Mouse (Mus musculus): ENCODE measurements around the gene Psmb3. TPM values are rescaled to one million over a fixed set of nuclear protein-coding genes. Genes with fewer than 3 reads are reported as not detected.

The Psmb3 gene
- total and polyA plus RNA-seq, 2 experiments from 2014 or later: 486 to 495 TPM

- peaks cover 30% of the 10 kb centered on the region for H3K36me3 ChIP-seq (replicated peaks; ENCODE audit: control insufficient read depth, insufficient read depth, low read length)
- DNase-seq (ENCODE audit: low spot score): peak; percentile 31
- peak within 1 kb of the TSS; percentile 95 for H3K4me3 ChIP-seq (ENCODE audit: low read depth, low read length)
- WGBS: under 1% methylated on average over 49 of the region's 63 CpGs
- no peaks in the 10 kb centered on the region for H3K9me3 ChIP-seq (replicated peaks; ENCODE audit: control insufficient read depth, low read length)
- peak within 1 kb of the TSS; percentile 79 for H3K9ac ChIP-seq (replicated peaks; ENCODE audit: low read depth, low read length)
- peak within 1 kb of the TSS; percentile 99 for H3K4me2 ChIP-seq (ENCODE audit: low read depth, low read length)
- no peak for TF ChIP-seq EP300 (IDR thresholded peaks at IDR 0.05; ENCODE audit: low read depth)
- no peak for TF ChIP-seq CTCF (IDR thresholded peaks at IDR 0.05; ENCODE audit: low read depth)
- ATAC-seq (ENCODE audit: insufficient read depth, low read depth): peak; percentile 39
- peaks cover 11% of the 10 kb centered on the region for H3K4me1 ChIP-seq (ENCODE audit: control insufficient read depth, insufficient read depth)
- no peaks in the 10 kb centered on the region for H3K27me3 ChIP-seq (ENCODE audit: control insufficient read depth, insufficient read depth, low read length)
- peak within 1 kb of the TSS; percentile 94 for H3K27ac ChIP-seq (ENCODE audit: low read depth)
These were observed 41.0 kb downstream of the Psmb3 start, which contains the start of gene Pip4k2b for GRCm38 (mm10) chr11:97744063-97744717. Gene Pip4k2b (minus strand): TSS chr11:97744704.

- no peak for TF ChIP-seq CTCF (IDR thresholded peaks at IDR 0.05; ENCODE audit: low read depth)
- TF ChIP-seq EP300 (IDR thresholded peaks at IDR 0.05; ENCODE audit: low read depth): 0 out of 2 replicates have a peak, but pooled peaks have one; percentile 69
- peak; percentile 93 for ATAC-seq (ENCODE audit: insufficient read depth, low read depth)
- peak; percentile 99 for DNase-seq (ENCODE audit: low spot score)
- peaks cover 11% of the 10 kb centered on the region for H3K4me1 ChIP-seq (ENCODE audit: control insufficient read depth, insufficient read depth)
- H3K4me3 ChIP-seq (ENCODE audit: low read depth, low read length): peak overlapping the region; percentile 95
- peak overlapping the region; percentile 79 for H3K9ac ChIP-seq (replicated peaks; ENCODE audit: low read depth, low read length)
- H3K9me3 ChIP-seq (replicated peaks; ENCODE audit: control insufficient read depth, low read length): no peaks in the 10 kb centered on the region
- no peaks in the 10 kb centered on the region for H3K27me3 ChIP-seq (ENCODE audit: control insufficient read depth, insufficient read depth, low read length)
- WGBS: under 1% methylated on average over 41 of the region's 57 CpGs
- peak overlapping the region; percentile 94 for H3K27ac ChIP-seq (ENCODE audit: low read depth)
- H3K4me2 ChIP-seq (ENCODE audit: low read depth, low read length): peak overlapping the region; percentile 99
- H3K36me3 ChIP-seq (replicated peaks; ENCODE audit: control insufficient read depth, insufficient read depth, low read length): peaks cover 35% of the 10 kb centered on the region
These were observed 41.6 kb downstream of the Psmb3 start for GRCm38 (mm10) chr11:97744718-97745330.

- 7% methylated on average over 13 of the region's 13 CpGs for WGBS
- H3K9ac ChIP-seq (replicated peaks; ENCODE audit: low read depth, low read length): no peak overlapping the region
- H3K4me2 ChIP-seq (ENCODE audit: low read depth, low read length): peak overlapping the region; percentile 99
- H3K27me3 ChIP-seq (ENCODE audit: control insufficient read depth, insufficient read depth, low read length): no peaks in the 10 kb centered on the region
- TF ChIP-seq CTCF (IDR thresholded peaks at IDR 0.05; ENCODE audit: low read depth) (no peak), EP300 (IDR thresholded peaks at IDR 0.05; ENCODE audit: low read depth) (no peak)
- H3K9me3 ChIP-seq (replicated peaks; ENCODE audit: control insufficient read depth, low read length): no peaks in the 10 kb centered on the region
- DNase-seq (ENCODE audit: low spot score): no peak
- no peak overlapping the region for H3K27ac ChIP-seq (ENCODE audit: low read depth)
- H3K4me1 ChIP-seq (ENCODE audit: control insufficient read depth, insufficient read depth): peaks cover 11% of the 10 kb centered on the region
- ATAC-seq (ENCODE audit: insufficient read depth, low read depth): no peak
- H3K4me3 ChIP-seq (ENCODE audit: low read depth, low read length): peak overlapping the region; percentile 95
- peaks cover 40% of the 10 kb centered on the region for H3K36me3 ChIP-seq (replicated peaks; ENCODE audit: control insufficient read depth, insufficient read depth, low read length)
These were observed 42.1 kb downstream of the Psmb3 start for GRCm38 (mm10) chr11:97745331-97745721.

GRCm38 (mm10) chr11:97747773-97748172 is 44.6 kb downstream of the Psmb3 start:
- Histone ChIP-seq H3K4me3 (ENCODE audit: low read depth, low read length) (no peak overlapping the region), H3K27ac (ENCODE audit: low read depth) (no peak overlapping the region), H3K9me3 (replicated peaks; ENCODE audit: control insufficient read depth, low read length) (no peaks in the 10 kb centered on the region), H3K36me3 (replicated peaks; ENCODE audit: control insufficient read depth, insufficient read depth, low read length) (peaks cover 62% of the 10 kb centered on the region), H3K27me3 (ENCODE audit: control insufficient read depth, insufficient read depth, low read length) (no peaks in the 10 kb centered on the region), H3K4me2 (ENCODE audit: low read depth, low read length) (no peak overlapping the region), H3K9ac (replicated peaks; ENCODE audit: low read depth, low read length) (no peak overlapping the region), H3K4me1 (ENCODE audit: control insufficient read depth, insufficient read depth) (peaks cover 11% of the 10 kb centered on the region)
- DNase-seq (ENCODE audit: low spot score) (no peak), ATAC-seq (ENCODE audit: insufficient read depth, low read depth) (no peak)
- TF ChIP-seq EP300 (IDR thresholded peaks at IDR 0.05; ENCODE audit: low read depth) (no peak), CTCF (IDR thresholded peaks at IDR 0.05; ENCODE audit: low read depth) (no peak)
- 83% methylated on average over 8 of the region's 8 CpGs for WGBS

GRCm38 (mm10) chr11:97748496-97748895 is 45.3 kb downstream of the Psmb3 start:
- ATAC-seq (ENCODE audit: insufficient read depth, low read depth) (no peak), DNase-seq (ENCODE audit: low spot score) (no peak)
- no peaks in the 10 kb centered on the region for H3K27me3 ChIP-seq (ENCODE audit: control insufficient read depth, insufficient read depth, low read length)
- H3K9ac ChIP-seq (replicated peaks; ENCODE audit: low read depth, low read length): no peak overlapping the region
- TF ChIP-seq EP300 (IDR thresholded peaks at IDR 0.05; ENCODE audit: low read depth) (no peak), CTCF (IDR thresholded peaks at IDR 0.05; ENCODE audit: low read depth) (no peak)
- H3K4me2 ChIP-seq (ENCODE audit: low read depth, low read length): no peak overlapping the region
- no peaks in the 10 kb centered on the region for H3K9me3 ChIP-seq (replicated peaks; ENCODE audit: control insufficient read depth, low read length)
- H3K4me3 ChIP-seq (ENCODE audit: low read depth, low read length): no peak overlapping the region
- H3K36me3 ChIP-seq (replicated peaks; ENCODE audit: control insufficient read depth, insufficient read depth, low read length): peaks cover 69% of the 10 kb centered on the region
- H3K27ac ChIP-seq (ENCODE audit: low read depth): no peak overlapping the region
- WGBS: 78% methylated on average over 5 of the region's 5 CpGs
- peaks cover 5% of the 10 kb centered on the region for H3K4me1 ChIP-seq (ENCODE audit: control insufficient read depth, insufficient read depth)

Data from heart, postnatal 0 days (tissue).